ENCODE assay signal across 8 mouse cellular contexts in the genomic region with DNA sequence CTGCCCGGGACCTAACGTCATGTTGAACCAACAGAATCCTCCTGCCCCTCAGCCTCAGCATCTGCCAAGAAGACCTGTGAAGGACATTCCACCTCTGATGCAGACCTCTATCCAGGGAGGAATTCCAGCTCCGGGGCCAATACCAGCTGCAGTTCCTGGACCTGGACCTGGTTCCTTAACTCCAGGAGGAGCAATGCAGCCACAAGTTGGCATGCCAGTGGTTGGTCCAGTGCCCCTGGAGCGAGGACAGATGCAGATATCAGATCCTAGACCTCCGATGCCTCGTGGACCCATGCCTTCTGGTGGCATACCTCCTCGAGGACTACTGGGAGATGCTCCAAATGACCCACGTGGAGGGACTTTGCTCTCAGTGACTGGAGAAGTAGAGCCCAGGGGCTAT. TPM values are rescaled to one million over a fixed set of nuclear protein-coding genes. Genes with fewer than 3 reads are reported as not detected.
DNase-seq lines count a peak whose midpoint lies in the region; ATAC-seq lines count a peak whose summit lies in the region.

No protein-coding gene starts in this region.

- DNase-seq in kidney, adult 18-20 months: no peak
- DNase-seq in cerebellum, adult 11 months: peak; percentile 33
- DNase-seq in splenic B cell, adult 2 months (ENCODE audit: low read depth, low spot score): peak; percentile 5
- no peak for DNase-seq in ovary, postnatal 36 days (ENCODE audit: low spot score)
- no peak for DNase-seq in left cerebral cortex, adult 9 months (ENCODE audit: low spot score in 2 of 2)

- H3K9ac ChIP-seq in kidney, embryonic 16.5 days (replicated peaks; ENCODE audit: low read length): peak overlapping the region; percentile 92; the same call in 1 of the 2 replicates
- H3K9ac ChIP-seq in forebrain, embryonic 13.5 days: peak overlapping the region; percentile 79
- peak overlapping the region; percentile 77; the same call in 1 of the 2 replicates for H3K9ac ChIP-seq in limb, embryonic 12.5 days (replicated peaks)

- H3K4me3 ChIP-seq in kidney, embryonic 16.5 days (ENCODE audit: low read length): peak overlapping the region; percentile 78
- H3K4me3 ChIP-seq in forebrain, embryonic 13.5 days: peak overlapping the region; percentile 71
- peak overlapping the region; percentile 68 for H3K4me3 ChIP-seq in limb, embryonic 12.5 days (replicated peaks)

- peaks cover 23% of the 10 kb centered on the region for H3K9me3 ChIP-seq in kidney, embryonic 16.5 days (ENCODE audit: low read length)
- H3K9me3 ChIP-seq in forebrain, embryonic 13.5 days (replicated peaks): peaks cover 4% of the 10 kb centered on the region; the same call in 1 of the 2 replicates
- H3K9me3 ChIP-seq in limb, embryonic 12.5 days: peaks cover 17% of the 10 kb centered on the region

- H3K36me3 ChIP-seq in kidney, embryonic 16.5 days (ENCODE audit: insufficient read depth, low read length): peaks cover 37% of the 10 kb centered on the region
- H3K36me3 ChIP-seq in forebrain, embryonic 13.5 days (ENCODE audit: poor library complexity, severe bottlenecking): peaks cover 43% of the 10 kb centered on the region
- peaks cover 27% of the 10 kb centered on the region for H3K36me3 ChIP-seq in limb, embryonic 12.5 days
- 0 out of 2 replicates have a peak, but pooled peaks cover 2% of the 10 kb centered on the region for H3K36me3 ChIP-seq in splenic B cell, adult 2 months (ENCODE audit: control insufficient read depth, insufficient read depth, low read length, poor library complexity, severe bottlenecking)

- H3K4me1 ChIP-seq in kidney, embryonic 16.5 days (ENCODE audit: insufficient read depth, low read length): peaks cover 10% of the 10 kb centered on the region
- peaks cover 23% of the 10 kb centered on the region for H3K4me1 ChIP-seq in forebrain, embryonic 13.5 days
- peaks cover 15% of the 10 kb centered on the region for H3K4me1 ChIP-seq in limb, embryonic 12.5 days (replicated peaks)

- H3K27me3 ChIP-seq in kidney, embryonic 16.5 days (ENCODE audit: insufficient read depth, low read length): no peaks in the 10 kb centered on the region
- no peaks in the 10 kb centered on the region for H3K27me3 ChIP-seq in forebrain, embryonic 13.5 days
- H3K27me3 ChIP-seq in limb, embryonic 12.5 days: no peaks in the 10 kb centered on the region
- H3K27me3 ChIP-seq in splenic B cell, adult 2 months (ENCODE audit: control insufficient read depth, insufficient read depth, low read length, poor library complexity, severe bottlenecking): no peaks in the 10 kb centered on the region; the same call in 1 of the 2 replicates

- no peak overlapping the region for H3K27ac ChIP-seq in kidney, embryonic 16.5 days (ENCODE audit: low read length)
- no peak overlapping the region for H3K27ac ChIP-seq in forebrain, embryonic 13.5 days
- H3K27ac ChIP-seq in limb, embryonic 12.5 days: no peak overlapping the region

- peak overlapping the region; percentile 85 for H3K4me2 ChIP-seq in kidney, embryonic 16.5 days (replicated peaks; ENCODE audit: low read depth, low read length)
- H3K4me2 ChIP-seq in forebrain, embryonic 13.5 days: peak overlapping the region; percentile 90
- peak overlapping the region; percentile 85 for H3K4me2 ChIP-seq in limb, embryonic 12.5 days

- ATAC-seq in kidney, embryonic 16.5 days (ENCODE audit: low FRiP score, low TSS enrichment): no peak
- no peak for ATAC-seq in forebrain, embryonic 13.5 days
- no peak for ATAC-seq in limb, embryonic 12.5 days (ENCODE audit: insufficient number of reproducible peaks, insufficient read depth, low FRiP score, low TSS enrichment, low read depth)

- WGBS in kidney, embryonic 16.5 days: 94% methylated on average over 8 of the region's 8 CpGs
- WGBS in forebrain, embryonic 13.5 days: 98% methylated on average over 8 of the region's 8 CpGs
- 95% methylated on average over 8 of the region's 8 CpGs for WGBS in limb, embryonic 12.5 days

RNA-seq across cellular contexts. Expression of gene Cstf2t, which starts 1.1 kb away (rescaled TPM):
- 47.8 and 49.6 TPM in 2 replicates for polyA plus RNA-seq in kidney, embryonic 16.5 days (2015; fragmentation: Nextera tagmentation; extraction: Ambion mirVana)
- polyA plus RNA-seq in forebrain, embryonic 13.5 days (2015; fragmentation: Nextera tagmentation; extraction: Ambion mirVana): 65.2 and 67.7 TPM in 2 replicates
- 72.2 and 73.6 TPM in 2 replicates for polyA plus RNA-seq in limb, embryonic 12.5 days (2016; fragmentation: Nextera tagmentation; extraction: Ambion mirVana)

Comparison
In these comparisons a context has a peak if more than half of its experiments do, and no peak if none do; other contexts are left out.
1. DNase-seq: peak in cerebellum, adult 11 months (single experiment) and splenic B cell, adult 2 months (single experiment); none in kidney, adult 18-20 months (single experiment), ovary, postnatal 36 days (single experiment) and left cerebral cortex, adult 9 months (0 of 2).
2. Peak in every context shown above with its lines, with median percentiles within 50 percentile points of each other: H3K4me2 ChIP-seq, H3K4me3 ChIP-seq and H3K9ac ChIP-seq.